Mouse (Mus musculus) embryonic fibroblast, embryonic 13.5 days (primary cell): ENCODE measurements at regions not wholly inside any gene's neighbourhood (a gene's known extent, or its start where the extent isn't known, plus 50 kb on each side); places are given as distances from the start of the nearest gene placed in this dataset.

ENCODE experiments used
- CTCF ChIP-seq: IDR thresholded peaks from 2 replicates; pipeline ENCODE4 v1.5.1; 2011; ENCODE audit warnings: mild to moderate bottlenecking, control low read depth, low read length, moderate library complexity, borderline replicate concordance; ENCODE audit not compliant: insufficient read depth
- POLR2A ChIP-seq: IDR thresholded peaks from 2 replicates; pipeline ENCODE4 v1.6.1; 2011; ENCODE audit warnings: low read depth, mild to moderate bottlenecking, control low read depth, low read length, moderate library complexity

DNA sequence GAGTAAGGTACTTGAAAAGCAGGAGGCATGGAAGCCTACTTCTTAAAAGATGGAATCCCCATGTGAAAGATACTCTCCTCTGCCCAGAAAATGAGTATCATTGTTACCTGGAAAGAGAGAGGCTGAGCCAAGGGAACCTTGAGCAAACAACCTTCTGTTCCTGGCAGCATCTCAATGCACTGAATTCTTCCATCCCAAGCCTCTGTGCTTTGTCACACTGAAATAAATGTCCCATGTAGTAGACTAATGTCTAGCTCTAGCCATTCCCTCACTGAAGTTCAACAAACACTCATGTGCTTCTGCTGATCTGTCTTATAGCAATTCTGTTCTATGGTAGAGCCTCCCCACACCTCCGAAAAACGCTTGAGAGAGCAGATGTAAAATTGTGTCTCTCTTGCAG, 182.6 kb downstream of the Gm19410 start:
- TF ChIP-seq CTCF (no peak), POLR2A (no peak)
